Mouse (Mus musculus) limb, embryonic 11.5 days (tissue): ENCODE data around the gene Gtf2a2. TPM values are rescaled to one million over a fixed set of nuclear protein-coding genes. Genes with fewer than 3 reads are reported as not detected.
A peak's percentile ranks its signal among the peaks of the same experiment; 100 is the strongest.
"Not testable (repeated sequence)": the region's sequence is repeated elsewhere in the genome, so short reads cannot be mapped to it uniquely, and the experiment has no call there.

Source experiments
- ATAC-seq: fragments of 200-750 bp; cut with Nextera tagmentation; 2 replicates; pipeline ENCODE4 v1.8.0; 2017; ENCODE audit warnings: low read depth; ENCODE audit not compliant: insufficient number of reproducible peaks, low FRiP score, low TSS enrichment
- DNase-seq: peaks from one replicate; pipeline ENCODE4 v3.0.0-alpha.2; 2015; ENCODE audit warnings: low spot score
- H3K27ac ChIP-seq: fragments of 300-500 bp; sonication (generic); replicated peaks from 2 replicates; pipeline ENCODE4 v1.5.1; 2014; ENCODE audit warnings: low read depth, mild to moderate bottlenecking, low read length
- H3K27me3 ChIP-seq: fragments of 300-500 bp; sonication (generic); 2 replicates; pipeline ENCODE4 v1.6.1; 2014; ENCODE audit warnings: mild to moderate bottlenecking, low read length, mixed read lengths; ENCODE audit not compliant: control insufficient read depth, insufficient read depth
- H3K36me3 ChIP-seq: fragments of 300-500 bp; sonication (generic); 2 replicates; pipeline ENCODE4 v1.6.1; 2014; ENCODE audit warnings: mild to moderate bottlenecking, low read length, moderate library complexity, mixed read lengths; ENCODE audit not compliant: control insufficient read depth, insufficient read depth
- H3K4me1 ChIP-seq: fragments of 300-500 bp; sonication (generic); 2 replicates; pipeline ENCODE4 v1.6.1; 2014; ENCODE audit warnings: low read length, mixed read lengths; ENCODE audit not compliant: control insufficient read depth, insufficient read depth
- H3K4me2 ChIP-seq: fragments of 300-500 bp; sonication (generic); 2 replicates; pipeline ENCODE4 v1.6.1; 2014; ENCODE audit warnings: low read depth, mild to moderate bottlenecking, moderate library complexity; ENCODE audit not compliant: severe bottlenecking
- H3K4me3 ChIP-seq: fragments of 300-500 bp; sonication (generic); 2 replicates; pipeline ENCODE4 v1.5.1; 2014; ENCODE audit warnings: low read depth, low read length
- H3K9ac ChIP-seq: fragments of 300-500 bp; sonication (generic); 2 replicates; pipeline ENCODE4 v1.6.1; 2014; ENCODE audit warnings: mild to moderate bottlenecking, low read length
- H3K9me3 ChIP-seq: fragments of 300-500 bp; sonication (generic); 2 replicates; pipeline ENCODE4 v1.6.1; 2016; ENCODE audit warnings: low read length; ENCODE audit not compliant: control insufficient read depth
- WGBS: fragments of 180-500 bp; shearing (Covaris S2); extraction: QIAGEN DNeasy Blood & Tissue Kit; methylation state at CpG from one replicate; pipeline ENCODE4 v1.1.7; 2014; 5-methylcytosine and 5-hydroxymethylcytosine counted together
- polyA plus RNA-seq: library from polyadenylated mRNA; unstranded; fragments of >200 nt; fragmentation: Nextera tagmentation; extraction: Ambion mirVana; gene quantifications from 2 replicates; pipeline ENCODE4 v1.2.1, GENCODE M21; 2014

The Gtf2a2 gene
- polyA plus RNA-seq, 1 experiment from 2014 or later, result 204 TPM

- no peaks in the 10 kb centered on the region for H3K27me3 ChIP-seq
- H3K27ac ChIP-seq, result no peak overlapping the region
- H3K4me2 ChIP-seq, result no peak overlapping the region
- no peaks in the 10 kb centered on the region for H3K9me3 ChIP-seq
- peaks cover 6% of the 10 kb centered on the region; the same call in 1 of the 2 replicates for H3K36me3 ChIP-seq
- H3K9ac ChIP-seq, result no peak overlapping the region
- 80% methylated on average over 8 of the region's 8 CpGs for WGBS
- H3K4me3 ChIP-seq, result no peak overlapping the region
- no peak for DNase-seq
- peaks cover 6% of the 10 kb centered on the region; the same call in 1 of the 2 replicates for H3K4me1 ChIP-seq
- no peak for ATAC-seq
Observed at GRCm38 (mm10) chr9:70009754-70010304, 2.5 kb upstream of the Gtf2a2 start.

GRCm38 (mm10) chr9:70010781-70011473, 1.4 kb upstream of the Gtf2a2 start:
- Histone ChIP-seq H3K9ac (no peak overlapping the region), H3K36me3 (peaks cover 6% of the 10 kb centered on the region; the same call in 1 of the 2 replicates), H3K27me3 (no peaks in the 10 kb centered on the region), H3K27ac (no peak overlapping the region), H3K4me2 (no peak overlapping the region), H3K4me1 (peaks cover 6% of the 10 kb centered on the region; the same call in 1 of the 2 replicates), H3K4me3 (no peak overlapping the region), H3K9me3 (no peaks in the 10 kb centered on the region)
- WGBS, result 97% methylated on average over 5 of the region's 5 CpGs
- no peak for ATAC-seq
- DNase-seq, result no peak

DNA sequence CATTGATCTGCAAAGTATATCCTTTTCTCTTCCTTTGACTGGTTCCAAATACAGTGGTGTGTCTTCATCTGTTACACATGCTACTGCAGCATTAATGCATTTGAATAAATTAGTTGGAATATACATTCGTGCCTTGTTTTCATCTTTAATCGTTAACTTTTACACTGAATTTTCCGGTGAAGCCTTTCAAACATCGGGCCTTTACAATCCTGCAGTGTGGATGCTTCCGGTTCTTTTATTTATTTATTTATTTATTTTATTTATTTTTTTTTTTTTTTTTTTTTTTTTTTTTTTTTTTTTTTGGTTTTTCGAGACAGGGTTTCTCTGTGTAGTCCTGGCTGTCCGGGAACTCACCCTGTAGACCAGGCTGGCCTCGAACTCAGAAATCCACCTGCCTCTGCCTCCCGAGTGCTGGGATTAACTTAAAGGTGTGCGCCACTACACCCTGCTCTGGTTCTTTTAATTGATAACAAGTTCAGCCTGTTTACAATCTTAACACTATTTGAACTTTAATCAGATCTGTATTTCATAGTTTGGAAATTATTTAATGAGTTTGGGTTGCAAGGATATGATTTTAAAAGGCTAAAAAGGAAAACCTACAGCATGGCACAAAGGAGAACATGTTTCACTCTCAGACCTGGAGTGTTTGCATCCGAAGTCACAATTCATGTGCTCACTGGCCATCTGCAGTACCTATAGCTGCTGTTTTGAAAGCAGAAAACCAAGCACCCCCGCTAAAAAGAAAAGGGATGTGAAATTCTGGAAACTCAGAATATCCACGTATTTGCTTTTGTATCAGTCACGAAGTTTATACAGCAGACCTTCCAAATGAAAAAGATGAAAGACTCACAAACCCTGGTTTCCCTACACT, 578 bp upstream of the Gtf2a2 start:
- Histone ChIP-seq H3K4me3 (peak overlapping the region; percentile 86), H3K9ac (peak overlapping the region; percentile 93; the same call in 1 of the 2 replicates), H3K4me1 (peaks cover 6% of the 10 kb centered on the region; the same call in 1 of the 2 replicates), H3K36me3 (peaks cover 6% of the 10 kb centered on the region; the same call in 1 of the 2 replicates), H3K27me3 (no peaks in the 10 kb centered on the region), H3K4me2 (peak overlapping the region; percentile 67), H3K27ac (peak overlapping the region; percentile 91), H3K9me3 (no peaks in the 10 kb centered on the region)
- 67% methylated on average over 13 of the region's 14 CpGs for WGBS
- ATAC-seq (0 out of 2 replicates have a peak, but pooled peaks have one; percentile 36), DNase-seq (no peak)

GRCm38 (mm10) chr9:70015632-70016031, 3.3 kb downstream of the Gtf2a2 start:
- H3K4me3 ChIP-seq, result no peak overlapping the region
- WGBS, result 90% methylated on average over 2 of the region's 2 CpGs
- H3K27me3 ChIP-seq, result no peaks in the 10 kb centered on the region
- ATAC-seq (no peak), DNase-seq (no peak)
- peaks cover 6% of the 10 kb centered on the region; the same call in 1 of the 2 replicates for H3K4me1 ChIP-seq
- no peak overlapping the region for H3K9ac ChIP-seq
- H3K4me2 ChIP-seq, result no peak overlapping the region
- H3K27ac ChIP-seq, result no peak overlapping the region
- no peaks in the 10 kb centered on the region for H3K9me3 ChIP-seq
- H3K36me3 ChIP-seq, result no peaks in the 10 kb centered on the region

GRCm38 (mm10) chr9:70018879-70019278, 6.5 kb downstream of the Gtf2a2 start:
- DNase-seq (no peak), ATAC-seq (no peak)
- Histone ChIP-seq H3K36me3 (0 out of 2 replicates have a peak, but pooled peaks cover 2% of the 10 kb centered on the region), H3K4me2 (no peak overlapping the region), H3K27me3 (no peaks in the 10 kb centered on the region), H3K4me1 (peaks cover under 1% of the 10 kb centered on the region; the same call in 1 of the 2 replicates), H3K27ac (no peak overlapping the region), H3K9ac (no peak overlapping the region), H3K9me3 (no peaks in the 10 kb centered on the region), H3K4me3 (no peak overlapping the region)

DNA sequence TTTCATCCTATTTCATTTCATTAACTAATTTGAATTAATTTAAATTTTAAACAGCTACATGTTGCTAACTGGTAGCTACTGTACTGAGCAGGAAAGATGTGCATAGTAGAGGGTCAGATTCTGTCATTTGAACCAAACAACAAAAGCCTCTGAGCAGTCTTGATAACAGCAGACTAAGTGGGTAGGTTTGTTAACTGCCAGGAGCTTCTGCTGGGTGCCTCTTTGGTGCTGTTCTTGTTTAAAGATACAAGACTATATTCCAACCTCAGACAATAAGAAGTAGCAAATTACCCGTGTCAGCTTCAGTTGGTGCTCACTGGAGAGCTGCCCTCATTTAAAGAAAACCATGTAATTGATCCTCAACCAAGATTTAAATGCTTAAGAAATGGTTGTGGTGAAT, 9.3 kb downstream of the Gtf2a2 start:
- 92% methylated on average over 1 of the region's 1 CpGs for WGBS
- no peak overlapping the region for H3K4me3 ChIP-seq
- H3K9ac ChIP-seq, result no peak overlapping the region
- no peak overlapping the region for H3K27ac ChIP-seq
- ATAC-seq, result no peak
- no peaks in the 10 kb centered on the region for H3K27me3 ChIP-seq
- H3K36me3 ChIP-seq, result 0 out of 2 replicates have a peak, but pooled peaks cover 2% of the 10 kb centered on the region
- H3K4me1 ChIP-seq, result no peaks in the 10 kb centered on the region
- H3K9me3 ChIP-seq, result no peaks in the 10 kb centered on the region; the same call in 1 of the 2 replicates
- H3K4me2 ChIP-seq, result no peak overlapping the region
- DNase-seq, result no peak

GRCm38 (mm10) chr9:70022083-70022482, 9.7 kb downstream of the Gtf2a2 start:
- DNase-seq, result no peak
- no peak overlapping the region for H3K9ac ChIP-seq
- ATAC-seq, result no peak
- no peak overlapping the region for H3K4me2 ChIP-seq
- 91% methylated on average over 4 of the region's 4 CpGs for WGBS
- H3K27ac ChIP-seq, result no peak overlapping the region
- no peaks in the 10 kb centered on the region for H3K4me1 ChIP-seq
- H3K9me3 ChIP-seq, result no peaks in the 10 kb centered on the region; the same call in 1 of the 2 replicates
- H3K4me3 ChIP-seq, result no peak overlapping the region
- H3K36me3 ChIP-seq, result 0 out of 2 replicates have a peak, but pooled peaks cover 2% of the 10 kb centered on the region
- H3K27me3 ChIP-seq, result no peaks in the 10 kb centered on the region

GRCm38 (mm10) chr9:70023615-70024014, 11.3 kb downstream of the Gtf2a2 start:
- H3K9ac ChIP-seq, H3K4me3 ChIP-seq, ATAC-seq, H3K27ac ChIP-seq, H3K27me3 ChIP-seq, H3K9me3 ChIP-seq, H3K36me3 ChIP-seq, H3K4me2 ChIP-seq, H3K4me1 ChIP-seq, DNase-seq: not testable (repeated sequence)
- 89% methylated on average over 1 of the region's 1 CpGs for WGBS
